Mouse (Mus musculus) liver, embryonic 12.5 days (tissue): ENCODE measurements around the gene Ndel1. TPM values are rescaled to one million over a fixed set of nuclear protein-coding genes. Genes with fewer than 3 reads are reported as not detected.

ENCODE experiments used
- ATAC-seq: fragments of 200-750 bp; cut with Nextera tagmentation; 2 replicates; pipeline ENCODE4 v1.8.0; 2017; ENCODE audit warnings: moderate number of reproducible peaks, mild to moderate bottlenecking, moderate library complexity
- H3K27ac ChIP-seq: fragments of 300-500 bp; sonication (generic); 2 replicates; pipeline ENCODE4 v1.5.1; 2016; ENCODE audit warnings: mild to moderate bottlenecking
- H3K27me3 ChIP-seq: fragments of 300-500 bp; sonication (generic); replicated peaks from 2 replicates; pipeline ENCODE4 v1.6.1; 2016; ENCODE audit warnings: mild to moderate bottlenecking, moderate library complexity
- H3K36me3 ChIP-seq: fragments of 300-500 bp; sonication (generic); 2 replicates; pipeline ENCODE4 v1.6.1; 2016; ENCODE audit warnings: mild to moderate bottlenecking, moderate library complexity
- H3K4me1 ChIP-seq: fragments of 300-500 bp; sonication (generic); 2 replicates; pipeline ENCODE4 v1.6.1; 2016
- H3K4me2 ChIP-seq: fragments of 300-500 bp; sonication (generic); 2 replicates; pipeline ENCODE4 v1.6.1; 2016; ENCODE audit warnings: mild to moderate bottlenecking, moderate library complexity
- H3K4me3 ChIP-seq: fragments of 300-500 bp; sonication (generic); 2 replicates; pipeline ENCODE4 v1.5.1; 2016; ENCODE audit warnings: mild to moderate bottlenecking, moderate library complexity
- H3K9ac ChIP-seq: fragments of 300-500 bp; sonication (generic); 2 replicates; pipeline ENCODE4 v1.6.1; 2016; ENCODE audit warnings: mild to moderate bottlenecking, moderate library complexity
- H3K9me3 ChIP-seq: fragments of 300-500 bp; sonication (generic); replicated peaks from 2 replicates; pipeline ENCODE4 v1.6.1; 2016; ENCODE audit warnings: mild to moderate bottlenecking, moderate library complexity
- WGBS: fragments of 180-500 bp; shearing (Covaris S2); methylation state at CpG from one replicate; pipeline ENCODE4 v1.1.7; 2016; ENCODE audit not compliant: insufficient replicate concordance; 5-methylcytosine and 5-hydroxymethylcytosine counted together
- polyA plus RNA-seq: library from polyadenylated mRNA; unstranded; fragments of >200 nt; fragmentation: Nextera tagmentation; extraction: Ambion mirVana; gene quantifications from 2 replicates; pipeline ENCODE4 v1.2.1, GENCODE M21; 2016

The Ndel1 gene
- polyA plus RNA-seq, 1 experiment from 2014 or later, result 40.4 TPM

DNA sequence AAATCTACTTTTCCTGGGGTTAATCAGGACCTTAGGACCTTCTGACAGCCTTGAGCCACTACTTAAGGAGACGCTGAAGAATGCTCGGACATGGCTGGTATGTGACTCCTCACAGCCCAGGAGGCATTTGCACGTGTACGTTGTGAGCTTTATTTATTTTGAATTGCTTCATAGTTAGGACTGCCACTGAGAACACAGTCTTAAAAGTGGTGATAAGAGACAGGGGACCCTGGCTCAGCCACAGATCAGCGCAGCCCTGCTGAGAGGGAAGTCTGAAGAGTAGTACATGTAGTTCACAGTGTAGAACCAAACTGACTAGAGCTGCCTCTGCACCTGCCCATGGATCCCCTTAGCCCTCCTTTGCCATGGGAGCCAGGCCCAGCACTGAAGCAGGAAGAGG, 20.2 kb upstream of the Ndel1 start:
- H3K4me1 ChIP-seq, result peaks cover 53% of the 10 kb centered on the region
- no peaks in the 10 kb centered on the region for H3K9me3 ChIP-seq
- WGBS, result 51% methylated on average over 5 of the region's 5 CpGs
- no peak overlapping the region for H3K27ac ChIP-seq
- no peak overlapping the region for H3K4me2 ChIP-seq
- no peaks in the 10 kb centered on the region for H3K27me3 ChIP-seq
- no peak overlapping the region for H3K4me3 ChIP-seq
- H3K9ac ChIP-seq, result peak overlapping the region; percentile 13; the same call in 1 of the 2 replicates
- H3K36me3 ChIP-seq, result no peaks in the 10 kb centered on the region
- ATAC-seq, result no peak

DNA sequence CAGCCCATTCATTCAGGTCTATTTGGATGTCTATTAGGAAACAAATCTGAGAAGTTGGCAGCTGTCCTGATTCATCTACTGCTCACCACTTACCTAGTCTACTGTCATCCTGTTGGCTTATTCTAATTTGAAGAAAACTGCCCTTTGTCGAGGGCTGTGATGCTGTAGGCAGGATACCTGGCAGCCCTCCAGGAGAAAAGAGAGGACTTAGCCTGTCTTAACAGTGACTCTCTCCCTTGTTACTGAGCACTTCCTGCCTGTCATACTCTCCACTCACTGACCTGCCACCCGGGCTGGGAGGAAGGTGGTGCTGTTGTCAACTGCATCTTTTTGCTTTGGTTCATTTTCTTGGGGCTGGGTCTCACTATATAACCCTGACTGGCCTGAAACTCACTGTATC, 19.0 kb upstream of the Ndel1 start:
- H3K27me3 ChIP-seq, result no peaks in the 10 kb centered on the region
- H3K4me2 ChIP-seq, result no peak overlapping the region
- H3K4me1 ChIP-seq, result peaks cover 42% of the 10 kb centered on the region
- ATAC-seq, result no peak
- WGBS, result 36% methylated on average over 2 of the region's 2 CpGs
- no peaks in the 10 kb centered on the region for H3K36me3 ChIP-seq
- no peak overlapping the region for H3K9ac ChIP-seq
- H3K4me3 ChIP-seq, result no peak overlapping the region
- no peak overlapping the region for H3K27ac ChIP-seq
- no peaks in the 10 kb centered on the region for H3K9me3 ChIP-seq

DNA sequence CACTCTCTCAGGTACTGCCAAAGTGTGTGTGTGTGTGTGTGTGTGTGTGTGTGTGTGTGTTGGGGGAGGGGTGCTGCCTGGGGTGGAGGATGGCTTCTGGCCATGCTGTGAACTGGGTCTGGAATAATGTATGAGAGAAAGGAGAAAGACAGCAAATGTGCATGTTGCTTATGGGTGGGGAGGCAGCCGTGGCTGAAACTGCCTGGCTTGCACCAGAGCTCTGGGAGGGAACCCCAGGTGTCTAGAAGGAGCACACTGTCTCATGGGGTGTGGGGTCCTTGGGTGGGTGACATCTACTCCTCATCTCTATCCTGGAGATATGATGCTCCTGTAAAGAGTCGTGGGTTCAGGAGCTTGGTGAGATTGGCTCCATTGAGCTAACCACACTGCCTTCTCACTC, 17.0 kb upstream of the Ndel1 start:
- H3K9me3 ChIP-seq, result no peaks in the 10 kb centered on the region
- peaks cover 50% of the 10 kb centered on the region for H3K4me1 ChIP-seq
- H3K9ac ChIP-seq, result no peak overlapping the region
- no peaks in the 10 kb centered on the region for H3K27me3 ChIP-seq
- no peaks in the 10 kb centered on the region for H3K36me3 ChIP-seq
- H3K4me2 ChIP-seq, result no peak overlapping the region
- ATAC-seq, result no peak
- H3K27ac ChIP-seq, result no peak overlapping the region
- no peak overlapping the region for H3K4me3 ChIP-seq
- 58% methylated on average over 2 of the region's 2 CpGs for WGBS

DNA sequence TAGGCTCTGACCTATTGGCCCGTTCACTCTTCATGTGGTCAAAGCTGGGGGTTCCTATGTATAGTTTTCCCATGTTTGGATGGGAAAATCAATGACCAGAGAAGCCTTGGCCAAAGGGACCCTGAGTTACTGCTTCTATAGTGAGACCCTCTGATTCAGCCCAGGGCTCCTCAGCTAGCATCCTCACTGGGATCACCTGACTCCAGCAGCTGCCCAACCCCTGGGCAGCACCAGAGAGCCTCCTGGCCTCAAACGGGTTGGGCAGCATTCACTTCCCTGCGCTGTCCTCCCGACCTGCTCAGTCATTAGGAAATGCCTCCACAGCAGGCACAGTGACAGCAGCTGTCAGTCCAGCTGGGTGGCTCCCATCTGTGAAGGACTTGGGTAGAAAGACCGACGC, 16.6 kb upstream of the Ndel1 start, which contains the start of gene Rnf222:
TSS of gene Rnf222 (plus strand) at position 301 of the 400 bp plus-strand sequence.
- Histone ChIP-seq H3K27ac (no peak within 1 kb of the TSS), H3K9ac (no peak within 1 kb of the TSS), H3K9me3 (no peaks in the 10 kb centered on the region), H3K4me1 (peaks cover 50% of the 10 kb centered on the region), H3K4me2 (no peak within 1 kb of the TSS), H3K27me3 (no peaks in the 10 kb centered on the region), H3K36me3 (no peaks in the 10 kb centered on the region), H3K4me3 (no peak within 1 kb of the TSS)
- no peak for ATAC-seq
- 46% methylated on average over 6 of the region's 6 CpGs for WGBS

DNA sequence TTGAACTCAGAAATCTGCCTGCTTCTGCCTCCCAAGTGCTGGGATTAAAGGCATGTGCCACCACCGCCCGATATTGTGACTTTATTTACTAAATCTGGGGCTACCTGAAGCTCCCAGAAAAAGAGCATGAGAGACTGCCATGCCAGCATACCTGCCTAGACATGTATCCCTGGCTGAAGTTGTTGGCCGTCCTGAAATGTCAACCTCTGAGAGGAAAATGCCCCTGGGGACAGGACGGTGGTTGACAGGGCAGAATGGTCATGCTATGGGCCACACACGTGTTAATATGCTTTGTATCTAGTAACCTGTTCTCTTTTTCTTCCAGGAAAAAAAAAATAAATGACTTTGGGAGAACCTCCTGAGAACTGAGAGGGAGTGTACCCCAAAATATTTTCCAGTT, 14.4 kb upstream of the Ndel1 start:
- 80% methylated on average over 5 of the region's 5 CpGs for WGBS
- no peak overlapping the region for H3K27ac ChIP-seq
- H3K36me3 ChIP-seq, result no peaks in the 10 kb centered on the region
- no peaks in the 10 kb centered on the region for H3K27me3 ChIP-seq
- ATAC-seq, result no peak
- no peaks in the 10 kb centered on the region for H3K9me3 ChIP-seq
- no peak overlapping the region for H3K9ac ChIP-seq
- no peak overlapping the region for H3K4me2 ChIP-seq
- no peak overlapping the region for H3K4me3 ChIP-seq
- H3K4me1 ChIP-seq, result peaks cover 45% of the 10 kb centered on the region

DNA sequence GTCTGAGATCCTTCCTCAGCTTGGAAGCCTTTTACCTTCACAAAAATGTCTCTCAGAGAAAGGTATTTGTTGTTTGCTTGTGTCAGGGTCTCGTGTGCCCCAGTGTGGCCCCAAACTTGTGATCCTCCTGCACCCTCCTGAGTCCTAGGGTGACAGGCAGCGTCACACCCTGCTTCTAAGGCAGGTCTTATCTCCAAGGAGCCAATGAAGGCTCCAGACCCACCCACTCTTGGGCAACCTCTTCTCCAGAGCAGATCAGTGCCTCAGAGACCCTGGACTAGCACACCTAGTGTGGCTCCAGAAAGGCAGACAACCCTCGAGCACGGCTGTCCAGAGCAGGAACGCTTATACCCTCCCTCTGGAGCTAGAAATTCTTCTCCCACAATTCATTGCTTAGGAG, 12.7 kb upstream of the Ndel1 start:
- Histone ChIP-seq H3K4me3 (0 out of 2 replicates have a peak overlapping the region, but pooled peaks have one; percentile 6), H3K9me3 (no peaks in the 10 kb centered on the region), H3K4me1 (peaks cover 39% of the 10 kb centered on the region), H3K4me2 (peak overlapping the region; percentile 61), H3K36me3 (no peaks in the 10 kb centered on the region), H3K9ac (peak overlapping the region; percentile 50), H3K27ac (peak overlapping the region; percentile 74), H3K27me3 (no peaks in the 10 kb centered on the region)
- ATAC-seq, result peak; percentile 99
- WGBS, result 24% methylated on average over 5 of the region's 5 CpGs

DNA sequence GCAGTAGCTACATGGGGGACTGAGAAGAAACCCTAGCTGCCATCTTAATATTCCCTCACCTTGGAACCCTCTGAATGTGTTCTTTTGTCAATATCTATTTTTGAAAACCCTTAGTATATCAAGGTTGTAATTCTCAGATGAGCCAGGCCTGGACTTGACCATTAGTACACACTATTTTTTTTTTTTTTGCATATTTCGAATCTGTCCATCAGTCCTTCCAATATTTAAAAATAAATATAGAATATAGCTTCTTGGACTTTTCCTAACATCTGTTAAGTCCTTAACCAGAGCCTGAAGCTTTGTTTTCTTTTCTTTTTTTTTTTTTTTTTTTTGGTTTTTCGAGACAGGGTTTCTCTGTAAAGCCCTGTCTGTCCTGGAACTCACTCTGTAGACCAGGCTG, 12.2 kb upstream of the Ndel1 start:
- Histone ChIP-seq H3K4me2 (peak overlapping the region; percentile 61), H3K27me3 (no peaks in the 10 kb centered on the region), H3K9ac (peak overlapping the region; percentile 50; the same call in 1 of the 2 replicates), H3K36me3 (no peaks in the 10 kb centered on the region), H3K9me3 (no peaks in the 10 kb centered on the region), H3K27ac (peak overlapping the region; percentile 74), H3K4me1 (peaks cover 39% of the 10 kb centered on the region), H3K4me3 (0 out of 2 replicates have a peak overlapping the region, but pooled peaks have one; percentile 6)
- no peak for ATAC-seq
- 67% methylated on average over 2 of the region's 2 CpGs for WGBS

DNA sequence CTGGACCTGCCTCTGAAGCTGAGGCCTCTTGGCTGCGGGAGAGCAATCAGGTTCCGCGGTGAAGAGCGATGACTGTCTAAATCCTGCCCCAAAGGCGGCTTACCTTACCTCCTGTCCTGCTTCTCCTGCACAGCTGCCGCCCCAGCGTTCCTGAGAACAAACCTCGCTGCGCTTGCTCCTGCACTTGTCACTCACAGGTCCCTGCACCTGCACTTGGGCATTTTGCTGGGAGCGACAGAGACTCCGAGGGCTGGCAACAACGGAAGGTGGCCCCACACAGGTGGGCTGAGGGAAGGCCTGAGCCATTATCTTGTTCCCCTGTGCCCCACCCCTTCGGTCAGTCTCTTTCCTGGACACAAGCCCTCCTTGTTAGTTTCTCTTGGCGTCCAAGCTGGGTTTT, 10.4 kb upstream of the Ndel1 start:
- Histone ChIP-seq H3K4me3 (no peak overlapping the region), H3K9ac (0 out of 2 replicates have a peak overlapping the region, but pooled peaks have one; percentile 12), H3K36me3 (no peaks in the 10 kb centered on the region), H3K27ac (0 out of 2 replicates have a peak overlapping the region, but pooled peaks have one; percentile 0), H3K4me2 (peak overlapping the region; percentile 27), H3K9me3 (no peaks in the 10 kb centered on the region), H3K4me1 (peaks cover 41% of the 10 kb centered on the region), H3K27me3 (no peaks in the 10 kb centered on the region)
- 35% methylated on average over 14 of the region's 14 CpGs for WGBS
- no peak for ATAC-seq

DNA sequence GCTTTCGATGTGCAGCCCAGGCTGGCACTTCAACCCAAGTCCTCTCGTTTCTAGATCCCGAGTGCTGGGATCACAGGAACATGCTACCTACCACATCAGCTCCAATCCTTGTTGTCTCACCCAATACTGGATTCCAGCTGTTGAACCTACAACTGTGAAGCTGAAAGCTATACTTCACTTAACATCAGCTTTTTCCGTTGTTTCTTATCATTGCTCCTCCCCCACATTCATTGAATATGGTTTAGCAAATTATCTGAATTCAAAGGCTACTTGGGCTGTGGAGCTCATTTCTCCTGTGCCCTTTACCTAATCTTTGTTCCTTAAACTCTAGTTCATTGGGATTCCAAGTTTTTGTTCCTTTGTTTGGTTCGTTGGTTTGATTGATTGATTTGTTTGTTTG, 7.2 kb upstream of the Ndel1 start:
- Histone ChIP-seq H3K27ac (no peak overlapping the region), H3K9me3 (no peaks in the 10 kb centered on the region), H3K27me3 (no peaks in the 10 kb centered on the region), H3K36me3 (no peaks in the 10 kb centered on the region), H3K9ac (no peak overlapping the region), H3K4me2 (no peak overlapping the region), H3K4me1 (peaks cover 27% of the 10 kb centered on the region), H3K4me3 (no peak overlapping the region)
- 67% methylated on average over 5 of the region's 5 CpGs for WGBS
- no peak for ATAC-seq

DNA sequence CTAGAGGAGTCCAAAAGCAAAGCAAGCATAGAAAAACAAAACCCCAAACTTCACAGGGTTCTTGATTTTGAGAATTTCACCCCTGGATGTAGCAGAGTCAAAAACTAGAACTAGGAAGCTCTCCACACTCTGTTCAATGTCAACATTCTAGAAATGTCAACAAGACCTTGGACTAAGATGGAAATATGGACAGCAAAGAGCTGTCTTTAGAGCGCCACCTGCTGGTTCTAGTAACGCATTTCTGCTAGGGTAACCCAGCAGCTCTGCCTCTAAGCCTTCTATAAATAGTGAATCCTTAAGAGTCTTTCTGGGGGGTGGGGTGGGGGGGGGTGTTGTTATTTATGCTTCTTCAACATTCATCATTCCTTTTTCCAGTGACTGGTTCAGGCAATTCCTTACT, 3.2 kb upstream of the Ndel1 start:
- no peak overlapping the region for H3K4me2 ChIP-seq
- no peaks in the 10 kb centered on the region; the same call in 1 of the 2 replicates for H3K27me3 ChIP-seq
- WGBS, result 0% methylated on average over 2 of the region's 2 CpGs
- H3K4me1 ChIP-seq, result peaks cover 24% of the 10 kb centered on the region
- no peak overlapping the region for H3K27ac ChIP-seq
- H3K9me3 ChIP-seq, result no peaks in the 10 kb centered on the region
- no peak overlapping the region for H3K9ac ChIP-seq
- ATAC-seq, result no peak
- H3K4me3 ChIP-seq, result no peak overlapping the region
- H3K36me3 ChIP-seq, result no peaks in the 10 kb centered on the region

DNA sequence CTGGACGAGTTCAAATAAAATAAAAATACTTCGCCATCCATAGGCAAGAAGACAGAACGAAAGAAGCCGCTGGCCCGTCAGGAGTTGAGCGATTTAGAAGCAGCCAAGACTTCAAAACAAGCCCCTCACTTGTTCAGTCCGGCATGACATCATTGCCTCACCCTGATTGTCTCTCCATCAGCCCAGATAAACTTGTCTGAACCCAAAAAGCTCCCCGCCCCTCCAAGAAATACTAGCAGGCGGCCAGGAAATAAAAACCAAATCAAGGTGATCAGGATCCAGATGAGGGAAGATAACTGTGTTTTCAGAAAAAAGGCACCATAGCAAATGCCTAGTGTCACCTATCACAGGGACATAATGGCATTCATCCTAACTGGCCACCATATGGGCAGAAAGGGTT, 381 bp downstream of the Ndel1 start:
- H3K4me2 ChIP-seq, result no peak overlapping the region
- no peak for ATAC-seq

DNA sequence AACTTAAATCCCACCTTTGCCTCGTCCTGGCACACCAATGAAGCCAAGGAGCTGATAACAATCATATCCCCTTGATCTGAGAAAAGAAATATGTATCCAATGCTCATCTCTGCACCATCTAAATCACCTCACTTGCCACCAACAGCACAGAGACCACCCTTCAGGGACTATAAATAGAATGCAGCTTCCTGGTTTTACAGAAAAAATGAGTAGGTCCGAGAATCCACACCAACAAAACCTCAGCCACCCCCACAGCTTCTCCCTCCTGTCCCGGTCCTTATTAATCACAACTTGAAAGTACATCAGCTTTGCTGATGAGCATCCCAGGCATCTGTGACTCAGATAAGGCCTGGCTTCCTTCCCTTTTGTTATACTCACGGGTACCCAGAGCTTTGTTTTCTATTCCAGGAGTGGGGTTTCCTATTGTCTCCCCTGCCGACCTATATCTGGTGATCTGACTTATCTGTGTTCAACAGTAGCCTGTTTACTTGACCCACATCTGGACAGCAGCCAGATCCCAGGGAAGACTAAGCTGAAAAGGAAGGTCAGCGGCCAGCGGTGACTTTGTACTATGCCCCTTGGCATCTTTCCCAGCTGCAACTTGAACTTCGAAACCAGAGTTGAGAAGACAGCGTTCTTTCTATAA, 7.0 kb downstream of the Ndel1 start:
- Histone ChIP-seq H3K9me3 (no peaks in the 10 kb centered on the region), H3K27me3 (peaks cover 20% of the 10 kb centered on the region), H3K27ac (no peak overlapping the region), H3K36me3 (no peaks in the 10 kb centered on the region), H3K4me2 (no peak overlapping the region), H3K9ac (no peak overlapping the region), H3K4me3 (no peak overlapping the region), H3K4me1 (peaks cover 24% of the 10 kb centered on the region)
- 9% methylated on average over 9 of the region's 9 CpGs for whole genome bisulfite sequencing
- ATAC-seq, result peak; percentile 57

More for the DNA sequence above, 381 bp downstream of the Ndel1 start:
- Histone ChIP-seq H3K27ac (0 out of 2 replicates have a peak overlapping the region, but pooled peaks have one; percentile 23), H3K36me3 (no peaks in the 10 kb centered on the region), H3K27me3 (peaks cover 4% of the 10 kb centered on the region), H3K4me3 (no peak overlapping the region), H3K4me1 (peaks cover 13% of the 10 kb centered on the region), H3K9me3 (no peaks in the 10 kb centered on the region), H3K9ac (no peak overlapping the region)
- WGBS, result 67% methylated on average over 9 of the region's 9 CpGs
